Mouse (Mus musculus): ENCODE measurements at regions not wholly inside any gene's neighbourhood (a gene's known extent, or its start where the extent isn't known, plus 50 kb on each side); places are given as distances from the start of the nearest gene placed in this dataset.

DNA sequence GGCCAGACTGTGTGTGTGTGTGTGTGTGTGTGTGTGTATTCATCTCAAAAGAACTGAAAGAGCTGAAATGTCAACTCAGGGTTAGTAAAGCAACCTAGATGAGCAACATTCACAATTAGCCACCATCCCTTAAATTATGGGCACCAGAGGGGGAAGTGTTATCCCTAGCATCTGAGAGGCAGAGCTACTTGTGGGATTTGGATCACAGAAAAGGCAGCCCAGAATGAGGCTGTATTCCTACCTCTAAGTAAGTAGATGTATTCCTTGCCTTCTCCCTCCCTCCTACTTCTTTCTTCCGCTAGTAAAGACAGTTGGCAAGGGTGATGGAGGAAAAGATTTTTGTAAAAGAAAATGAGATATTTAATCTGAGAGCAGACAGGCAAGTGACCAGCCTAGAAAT, 131.6 kb downstream of the Emp1 start:
- no peak for TF ChIP-seq MAX (IDR thresholded peaks at IDR 0.05; ENCODE audit: low read depth)
- TF ChIP-seq MYOG (IDR thresholded peaks at IDR 0.05; ENCODE audit: control insufficient read depth in 1 of 3, insufficient read depth in 1 of 3, insufficient read length in 2 of 3, low read depth in 2 of 3), result no peak
- no peak for TF ChIP-seq POLR2AphosphoS2 (IDR thresholded peaks at IDR 0.05; ENCODE audit: insufficient read length, low read depth)
- TF ChIP-seq POLR2A (IDR thresholded peaks at IDR 0.05; ENCODE audit: insufficient read length, low read depth), result no peak

Measured in myocyte (in vitro differentiated cells).